Mouse (Mus musculus): ENCODE measurements at regions not wholly inside any gene's neighbourhood (a gene's known extent, or its start where the extent isn't known, plus 50 kb on each side); places are given as distances from the start of the nearest gene placed in this dataset.
"Not testable (repeated sequence)": the region's sequence is repeated elsewhere in the genome, so short reads cannot be mapped to it uniquely, and the experiment has no call there.

GRCm38 (mm10) chr12:21527336-21527735, 109.9 kb upstream of the Ywhaq start:
- not testable (repeated sequence) for H3K4me2 ChIP-seq (ENCODE audit: low read depth, severe bottlenecking); ATAC-seq (ENCODE audit: insufficient number of reproducible peaks, low FRiP score, low TSS enrichment, low read depth); H3K4me3 ChIP-seq (ENCODE audit: low read depth, low read length); H3K27ac ChIP-seq (replicated peaks; ENCODE audit: low read depth, low read length); H3K9me3 ChIP-seq (ENCODE audit: control insufficient read depth, low read length); H3K9ac ChIP-seq (ENCODE audit: low read length); H3K27me3 ChIP-seq (ENCODE audit: control insufficient read depth, insufficient read depth, low read length); H3K4me1 ChIP-seq (ENCODE audit: control insufficient read depth, insufficient read depth, low read length); H3K36me3 ChIP-seq (ENCODE audit: control insufficient read depth, insufficient read depth, low read length); DNase-seq (ENCODE audit: low spot score)
- WGBS, result 92% methylated on average over 8 of the region's 8 CpGs

DNA sequence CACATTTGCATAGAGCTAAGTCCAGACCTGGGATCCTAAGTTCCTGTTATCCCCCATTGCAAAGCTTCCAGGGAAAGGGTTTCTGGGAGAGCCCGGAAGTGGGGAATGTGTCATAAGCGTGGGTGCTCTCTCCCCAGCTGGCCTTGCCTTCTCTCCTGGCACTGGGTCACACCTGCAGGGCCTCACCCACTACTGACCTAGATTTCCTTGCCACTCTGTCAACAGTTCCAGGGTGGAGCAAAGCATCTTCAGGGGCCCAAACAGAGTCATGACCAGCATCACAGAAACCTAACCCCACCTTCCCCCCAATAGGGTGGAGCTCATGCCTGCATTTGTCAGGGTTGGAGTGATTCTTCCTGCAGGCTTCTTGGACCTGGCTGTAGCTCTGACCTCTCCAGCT, 109.5 kb upstream of the Ywhaq start:
- not testable (repeated sequence) for ATAC-seq (ENCODE audit: insufficient number of reproducible peaks, low FRiP score, low TSS enrichment, low read depth); DNase-seq (ENCODE audit: low spot score); H3K27me3 ChIP-seq (ENCODE audit: control insufficient read depth, insufficient read depth, low read length); H3K36me3 ChIP-seq (ENCODE audit: control insufficient read depth, insufficient read depth, low read length); H3K4me1 ChIP-seq (ENCODE audit: control insufficient read depth, insufficient read depth, low read length); H3K9me3 ChIP-seq (ENCODE audit: control insufficient read depth, low read length); H3K4me2 ChIP-seq (ENCODE audit: low read depth, severe bottlenecking); H3K4me3 ChIP-seq (ENCODE audit: low read depth, low read length); H3K27ac ChIP-seq (replicated peaks; ENCODE audit: low read depth, low read length); H3K9ac ChIP-seq (ENCODE audit: low read length)
- WGBS, result 72% methylated on average over 2 of the region's 2 CpGs

- not testable (repeated sequence) for H3K4me2 ChIP-seq (ENCODE audit: low read depth, severe bottlenecking); H3K9me3 ChIP-seq (ENCODE audit: control insufficient read depth, low read length); ATAC-seq (ENCODE audit: insufficient number of reproducible peaks, low FRiP score, low TSS enrichment, low read depth); H3K27ac ChIP-seq (replicated peaks; ENCODE audit: low read depth, low read length); H3K36me3 ChIP-seq (ENCODE audit: control insufficient read depth, insufficient read depth, low read length); DNase-seq (ENCODE audit: low spot score); H3K4me1 ChIP-seq (ENCODE audit: control insufficient read depth, insufficient read depth, low read length); H3K27me3 ChIP-seq (ENCODE audit: control insufficient read depth, insufficient read depth, low read length); H3K4me3 ChIP-seq (ENCODE audit: low read depth, low read length); H3K9ac ChIP-seq (ENCODE audit: low read length)
- WGBS, result 37% methylated on average over 6 of the region's 6 CpGs
Observed at GRCm38 (mm10) chr12:21525567-21525966, 108.1 kb upstream of the Ywhaq start.

GRCm38 (mm10) chr12:21522621-21523020, 105.2 kb upstream of the Ywhaq start:
- no peaks in the 10 kb centered on the region for H3K36me3 ChIP-seq (ENCODE audit: control insufficient read depth, insufficient read depth, low read length)
- WGBS, result 60% methylated on average over 3 of the region's 3 CpGs
- H3K4me3 ChIP-seq (ENCODE audit: low read depth, low read length), result no peak overlapping the region
- H3K9me3 ChIP-seq (ENCODE audit: control insufficient read depth, low read length), result no peaks in the 10 kb centered on the region
- H3K4me2 ChIP-seq (ENCODE audit: low read depth, severe bottlenecking), result no peak overlapping the region
- H3K4me1 ChIP-seq (ENCODE audit: control insufficient read depth, insufficient read depth, low read length), result no peaks in the 10 kb centered on the region
- H3K9ac ChIP-seq (ENCODE audit: low read length), result no peak overlapping the region
- no peak for DNase-seq (ENCODE audit: low spot score)
- ATAC-seq (ENCODE audit: insufficient number of reproducible peaks, low FRiP score, low TSS enrichment, low read depth), result no peak
- H3K27ac ChIP-seq (replicated peaks; ENCODE audit: low read depth, low read length), result no peak overlapping the region
- H3K27me3 ChIP-seq (ENCODE audit: control insufficient read depth, insufficient read depth, low read length), result no peaks in the 10 kb centered on the region

DNA sequence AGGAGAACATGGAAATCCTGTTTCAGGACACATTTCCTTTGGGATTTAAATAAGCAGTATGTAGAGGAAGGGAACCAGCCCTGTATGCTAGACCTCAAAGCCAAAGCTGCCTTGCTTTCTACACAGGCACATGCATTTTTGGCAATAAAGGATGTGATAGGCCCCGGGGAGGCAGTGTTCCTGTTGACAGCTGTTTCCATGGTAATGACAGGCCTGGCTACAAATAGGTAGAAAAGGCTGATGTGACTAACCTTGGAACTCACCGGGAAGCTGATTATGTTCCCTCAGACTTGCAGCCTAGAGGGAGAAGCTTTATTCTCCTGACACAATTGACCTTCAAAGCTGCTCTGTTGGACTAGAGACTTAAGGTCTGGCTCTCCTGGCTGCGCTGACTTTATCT, 101.6 kb upstream of the Ywhaq start:
- WGBS, result 68% methylated on average over 3 of the region's 3 CpGs
- Histone ChIP-seq H3K4me3 (ENCODE audit: low read depth, low read length) (no peak overlapping the region), H3K9ac (ENCODE audit: low read length) (no peak overlapping the region), H3K36me3 (ENCODE audit: control insufficient read depth, insufficient read depth, low read length) (no peaks in the 10 kb centered on the region), H3K9me3 (ENCODE audit: control insufficient read depth, low read length) (no peaks in the 10 kb centered on the region), H3K27ac (replicated peaks; ENCODE audit: low read depth, low read length) (no peak overlapping the region), H3K4me1 (ENCODE audit: control insufficient read depth, insufficient read depth, low read length) (no peaks in the 10 kb centered on the region), H3K4me2 (ENCODE audit: low read depth, severe bottlenecking) (no peak overlapping the region), H3K27me3 (ENCODE audit: control insufficient read depth, insufficient read depth, low read length) (no peaks in the 10 kb centered on the region)
- ATAC-seq (ENCODE audit: insufficient number of reproducible peaks, low FRiP score, low TSS enrichment, low read depth), result no peak
- DNase-seq (ENCODE audit: low spot score), result no peak

- Histone ChIP-seq H3K4me2 (ENCODE audit: low read depth, severe bottlenecking) (no peak overlapping the region), H3K9me3 (ENCODE audit: control insufficient read depth, low read length) (no peaks in the 10 kb centered on the region; the same call in 1 of the 2 replicates), H3K9ac (ENCODE audit: low read length) (no peak overlapping the region), H3K27me3 (ENCODE audit: control insufficient read depth, insufficient read depth, low read length) (no peaks in the 10 kb centered on the region), H3K27ac (replicated peaks; ENCODE audit: low read depth, low read length) (no peak overlapping the region), H3K36me3 (ENCODE audit: control insufficient read depth, insufficient read depth, low read length) (no peaks in the 10 kb centered on the region), H3K4me1 (ENCODE audit: control insufficient read depth, insufficient read depth, low read length) (no peaks in the 10 kb centered on the region), H3K4me3 (ENCODE audit: low read depth, low read length) (no peak overlapping the region)
- WGBS, result 91% methylated on average over 2 of the region's 2 CpGs
- DNase-seq (ENCODE audit: low spot score) (no peak), ATAC-seq (ENCODE audit: insufficient number of reproducible peaks, low FRiP score, low TSS enrichment, low read depth) (no peak)
Observed at GRCm38 (mm10) chr12:21512736-21513135, 95.3 kb upstream of the Ywhaq start.

- Histone ChIP-seq H3K9me3 (ENCODE audit: control insufficient read depth, low read length) (no peaks in the 10 kb centered on the region; the same call in 1 of the 2 replicates), H3K27me3 (ENCODE audit: control insufficient read depth, insufficient read depth, low read length) (no peaks in the 10 kb centered on the region), H3K36me3 (ENCODE audit: control insufficient read depth, insufficient read depth, low read length) (no peaks in the 10 kb centered on the region), H3K4me1 (ENCODE audit: control insufficient read depth, insufficient read depth, low read length) (no peaks in the 10 kb centered on the region), H3K27ac (replicated peaks; ENCODE audit: low read depth, low read length) (no peak overlapping the region), H3K9ac (ENCODE audit: low read length) (no peak overlapping the region; the same call in 1 of the 2 replicates), H3K4me2 (ENCODE audit: low read depth, severe bottlenecking) (no peak overlapping the region), H3K4me3 (ENCODE audit: low read depth, low read length) (no peak overlapping the region)
- 87% methylated on average over 8 of the region's 8 CpGs for WGBS
- DNase-seq (ENCODE audit: low spot score), result no peak
- ATAC-seq (ENCODE audit: insufficient number of reproducible peaks, low FRiP score, low TSS enrichment, low read depth), result no peak
Observed at GRCm38 (mm10) chr12:21511043-21511665, 93.7 kb upstream of the Ywhaq start.

DNA sequence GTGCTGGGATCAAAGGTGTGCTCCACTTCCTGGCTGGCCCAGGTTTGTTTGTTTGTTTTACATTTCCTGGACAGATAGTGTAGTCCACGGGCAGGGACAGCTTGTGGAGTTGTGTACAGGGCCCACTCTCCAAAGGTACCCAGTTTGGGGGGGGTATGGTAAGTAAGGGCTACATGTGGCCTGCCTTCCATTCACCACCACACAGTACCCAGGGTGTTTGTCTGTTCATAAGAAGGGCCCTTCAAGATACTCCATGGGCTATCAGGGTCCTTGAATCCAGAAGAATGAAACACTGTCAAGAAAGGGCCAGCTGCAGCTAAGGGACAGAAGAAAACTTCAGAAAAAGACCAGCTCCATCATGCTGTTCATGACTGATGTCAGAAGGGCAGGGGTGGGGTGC, 89.6 kb upstream of the Ywhaq start:
- Histone ChIP-seq H3K27me3 (ENCODE audit: control insufficient read depth, insufficient read depth, low read length) (no peaks in the 10 kb centered on the region), H3K4me2 (ENCODE audit: low read depth, severe bottlenecking) (no peak overlapping the region), H3K4me3 (ENCODE audit: low read depth, low read length) (no peak overlapping the region), H3K36me3 (ENCODE audit: control insufficient read depth, insufficient read depth, low read length) (no peaks in the 10 kb centered on the region), H3K9me3 (ENCODE audit: control insufficient read depth, low read length) (no peaks in the 10 kb centered on the region; the same call in 1 of the 2 replicates), H3K4me1 (ENCODE audit: control insufficient read depth, insufficient read depth, low read length) (no peaks in the 10 kb centered on the region), H3K9ac (ENCODE audit: low read length) (no peak overlapping the region), H3K27ac (replicated peaks; ENCODE audit: low read depth, low read length) (no peak overlapping the region)
- ATAC-seq (ENCODE audit: insufficient number of reproducible peaks, low FRiP score, low TSS enrichment, low read depth) (no peak), DNase-seq (ENCODE audit: low spot score) (no peak)
- 77% methylated on average over 1 of the region's 1 CpGs for WGBS

DNA sequence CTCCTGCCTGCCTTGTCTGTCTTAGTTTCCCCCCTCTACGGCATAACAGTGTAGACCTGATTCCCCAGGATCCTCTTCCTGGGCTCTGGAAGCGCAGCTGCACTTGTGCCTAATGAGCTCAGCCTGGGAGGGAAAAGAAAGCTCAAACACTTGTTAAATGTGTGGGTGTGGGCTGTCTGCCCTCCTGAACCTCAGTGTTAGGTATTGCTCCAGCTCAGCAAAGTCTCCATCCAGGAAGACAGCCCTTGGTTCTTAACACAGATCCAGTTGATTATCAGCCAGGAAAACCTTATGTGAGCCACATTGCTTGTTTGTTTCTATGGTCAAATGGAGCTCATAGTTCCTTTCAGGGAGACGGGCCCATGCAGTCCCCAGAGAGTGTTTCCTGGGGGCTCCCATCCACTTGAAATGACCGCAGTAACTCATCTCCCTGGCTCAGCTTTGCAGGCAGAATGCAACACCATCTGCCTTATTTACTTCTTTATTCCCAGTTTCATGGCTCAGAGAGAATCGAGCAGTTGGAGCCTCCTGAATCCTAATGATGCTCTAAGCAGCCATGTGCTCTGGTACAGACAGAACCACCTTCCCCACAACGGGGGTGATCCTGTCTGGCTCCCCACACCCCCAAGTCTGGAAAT, 88.4 kb upstream of the Ywhaq start:
- 75% methylated on average over 6 of the region's 6 CpGs for WGBS
- ATAC-seq (ENCODE audit: insufficient number of reproducible peaks, low FRiP score, low TSS enrichment, low read depth), result no peak

More for the DNA sequence above, 88.4 kb upstream of the Ywhaq start:
- no peak overlapping the region for H3K4me3 ChIP-seq (ENCODE audit: low read depth, low read length)
- no peak for DNase-seq (ENCODE audit: low spot score)
- no peak overlapping the region for H3K27ac ChIP-seq (replicated peaks; ENCODE audit: low read depth, low read length)
- no peaks in the 10 kb centered on the region for H3K4me1 ChIP-seq (ENCODE audit: control insufficient read depth, insufficient read depth, low read length)
- H3K9me3 ChIP-seq (ENCODE audit: control insufficient read depth, low read length), result no peaks in the 10 kb centered on the region
- no peaks in the 10 kb centered on the region for H3K36me3 ChIP-seq (ENCODE audit: control insufficient read depth, insufficient read depth, low read length)
- H3K27me3 ChIP-seq (ENCODE audit: control insufficient read depth, insufficient read depth, low read length), result no peaks in the 10 kb centered on the region
- H3K9ac ChIP-seq (ENCODE audit: low read length), result no peak overlapping the region
- no peak overlapping the region for H3K4me2 ChIP-seq (ENCODE audit: low read depth, severe bottlenecking)

Measured in limb, embryonic 11.5 days (tissue).